In genomic region chr15:102278726-102279091, GRCm38 (mm10) we compare ENCODE assay signal across 8 mouse cellular contexts. TPM values are rescaled to one million over a fixed set of nuclear protein-coding genes. Genes with fewer than 3 reads are reported as not detected.
DNase-seq lines count a peak whose midpoint lies in the region; ATAC-seq and TF ChIP-seq lines count a peak whose summit lies in the region.

No protein-coding gene starts in this region.

- H3K4me2 ChIP-seq in limb, embryonic 14.5 days (replicated peaks; ENCODE audit: low read depth, low read length, severe bottlenecking), result peak overlapping the region; percentile 72
- peak overlapping the region; percentile 64 for H3K4me2 ChIP-seq in stomach, embryonic 16.5 days (ENCODE audit: low read depth, low read length)

- peaks cover 46% of the 10 kb centered on the region for H3K4me1 ChIP-seq in erythroblast, embryonic 14.5 days (ENCODE audit: control insufficient read depth)
- peaks cover 11% of the 10 kb centered on the region for H3K4me1 ChIP-seq in testis, adult 2 months (ENCODE audit: control insufficient read depth, insufficient read depth, low read length)
- H3K4me1 ChIP-seq in limb, embryonic 14.5 days (ENCODE audit: control insufficient read depth, insufficient read depth, low read length), result peaks cover 11% of the 10 kb centered on the region; the same call in 1 of the 2 replicates
- peaks cover 11% of the 10 kb centered on the region for H3K4me1 ChIP-seq in stomach, embryonic 16.5 days (ENCODE audit: control insufficient read depth, insufficient read depth, low read length)

- H3K4me3 ChIP-seq in erythroblast, embryonic 14.5 days (replicated peaks), result peak overlapping the region; percentile 82
- H3K4me3 ChIP-seq in testis, adult 2 months (ENCODE audit: control insufficient read depth, low read depth, low read length), result peak overlapping the region; percentile 91
- H3K4me3 ChIP-seq in limb, embryonic 14.5 days (replicated peaks; ENCODE audit: low read length), result peak overlapping the region; percentile 70
- peak overlapping the region; percentile 86 for H3K4me3 ChIP-seq in stomach, embryonic 16.5 days (replicated peaks; ENCODE audit: low read length)

- no peaks in the 10 kb centered on the region for H3K9me3 ChIP-seq in erythroblast, embryonic 14.5 days (ENCODE audit: control insufficient read depth, low read length)
- H3K9me3 ChIP-seq in limb, embryonic 14.5 days (ENCODE audit: control insufficient read depth, low read length), result no peaks in the 10 kb centered on the region
- H3K9me3 ChIP-seq in stomach, embryonic 16.5 days (replicated peaks; ENCODE audit: control insufficient read depth, low read length), result no peaks in the 10 kb centered on the region

- no peak for TF ChIP-seq POLR2A in testis, adult 2 months (IDR thresholded peaks at IDR 0.05; ENCODE audit: control insufficient read depth, low read depth, low read length)
- TF ChIP-seq POLR2A in limb, embryonic 14.5 days (IDR thresholded peaks at IDR 0.05; ENCODE audit: borderline replicate concordance, extremely low read depth, insufficient read depth, insufficient read length), result no peak

- no peak for DNase-seq in testis, postnatal 14 days (ENCODE audit: low spot score)
- no peak for DNase-seq in limb, embryonic 14.5 days (ENCODE audit: low spot score)
- DNase-seq in retina, embryonic 14.5 days (ENCODE audit: low spot score), result no peak
- no peak for DNase-seq in right cerebral cortex, adult 18-20 months

- H3K36me3 ChIP-seq in erythroblast, embryonic 14.5 days (ENCODE audit: control insufficient read depth), result peaks cover 24% of the 10 kb centered on the region
- no peaks in the 10 kb centered on the region for H3K36me3 ChIP-seq in testis, adult 2 months (ENCODE audit: control insufficient read depth, insufficient read depth, low read length)
- peaks cover 24% of the 10 kb centered on the region for H3K36me3 ChIP-seq in limb, embryonic 14.5 days (ENCODE audit: control insufficient read depth, insufficient read depth, low read length)
- no peaks in the 10 kb centered on the region for H3K36me3 ChIP-seq in stomach, embryonic 16.5 days (ENCODE audit: control insufficient read depth, insufficient read depth, low read length)

- peaks cover 3% of the 10 kb centered on the region for H3K27me3 ChIP-seq in erythroblast, embryonic 14.5 days (ENCODE audit: control insufficient read depth)
- no peaks in the 10 kb centered on the region for H3K27me3 ChIP-seq in testis, adult 2 months (ENCODE audit: control insufficient read depth, insufficient read depth, low read length)
- no peaks in the 10 kb centered on the region for H3K27me3 ChIP-seq in limb, embryonic 14.5 days (ENCODE audit: control insufficient read depth, insufficient read depth, low read length)
- no peaks in the 10 kb centered on the region for H3K27me3 ChIP-seq in stomach, embryonic 16.5 days (ENCODE audit: control insufficient read depth, insufficient read depth, low read length)

- H3K27ac ChIP-seq in testis, adult 2 months (ENCODE audit: control insufficient read depth, insufficient read depth, low read depth, low read length), result peak overlapping the region; percentile 62
- H3K27ac ChIP-seq in limb, embryonic 14.5 days (replicated peaks; ENCODE audit: low read depth, low read length), result peak overlapping the region; percentile 67
- peak overlapping the region; percentile 95 for H3K27ac ChIP-seq in stomach, embryonic 16.5 days (ENCODE audit: low read length)

- 31% methylated on average over 7 of the region's 7 CpGs for WGBS in limb, embryonic 14.5 days
- WGBS in stomach, embryonic 16.5 days, result 33% methylated on average over 7 of the region's 7 CpGs

- no peak for TF ChIP-seq CTCF in testis, adult 2 months (IDR thresholded peaks at IDR 0.05; ENCODE audit: control insufficient read depth, insufficient read depth, insufficient replicate concordance, low read depth, low read length)

- peak overlapping the region; percentile 70 for H3K9ac ChIP-seq in limb, embryonic 14.5 days (ENCODE audit: low read depth, low read length, severe bottlenecking)
- peak overlapping the region; percentile 93 for H3K9ac ChIP-seq in stomach, embryonic 16.5 days (ENCODE audit: low read length)

- ATAC-seq in erythroblast, adult 5-6 weeks (replicated peaks; ENCODE audit: low FRiP score, poor library complexity, severe bottlenecking), result no peak
- ATAC-seq in limb, embryonic 14.5 days (ENCODE audit: low FRiP score, low read depth), result no peak
- ATAC-seq in stomach, embryonic 16.5 days (ENCODE audit: insufficient read depth, low FRiP score), result no peak

RNA-seq across cellular contexts. Expression of gene Mfsd5, which starts 0.5 kb away (rescaled TPM):
- polyA plus RNA-seq in erythroblast, embryonic 14.5 days (2012), result 3.2 and 3.5 TPM in 2 replicates
- 5.9 and 15.6 TPM in 2 replicates for total RNA-seq in erythroblast, adult 5-6 weeks (2015; ENCODE audit: low replicate concordance)
- 2.5 and 10.7 TPM in 2 replicates for total RNA-seq in erythroblast, adult 5-6 weeks (2017; ENCODE audit: low replicate concordance)
- 12.1 and 14.3 TPM in 2 replicates for polyA plus RNA-seq in testis, adult 2 months (2012; rRNA removed)
- 55.6 and 76.8 TPM in 2 replicates for polyA plus RNA-seq in limb, embryonic 14.5 days (2012; rRNA removed)
- 77.7 and 82.1 TPM in 2 replicates for polyA plus RNA-seq in limb, embryonic 14.5 days (2014; fragmentation: Nextera tagmentation; extraction: Ambion mirVana)
- 71.5 and 83.5 TPM in 2 replicates for polyA plus RNA-seq in stomach, embryonic 16.5 days (2015; fragmentation: Nextera tagmentation; extraction: Ambion mirVana)

RNA-seq across cellular contexts. Expression of gene Gm9918, which starts 8.3 kb away (rescaled TPM):
- not detected in 2 replicates for polyA plus RNA-seq in erythroblast, embryonic 14.5 days (2012)
- not detected in 2 replicates for total RNA-seq in erythroblast, adult 5-6 weeks (2015; ENCODE audit: low replicate concordance)
- not detected in 2 replicates for total RNA-seq in erythroblast, adult 5-6 weeks (2017; ENCODE audit: low replicate concordance)
- 0.08 and 0.10 TPM in 2 replicates for polyA plus RNA-seq in testis, adult 2 months (2012; rRNA removed)
- 3.1 and 3.8 TPM in 2 replicates for polyA plus RNA-seq in limb, embryonic 14.5 days (2012; rRNA removed)
- polyA plus RNA-seq in limb, embryonic 14.5 days (2014; fragmentation: Nextera tagmentation; extraction: Ambion mirVana), result 0.93 and 1.0 TPM in 2 replicates
- 0.16 and 0.28 TPM in 2 replicates for polyA plus RNA-seq in stomach, embryonic 16.5 days (2015; fragmentation: Nextera tagmentation; extraction: Ambion mirVana)

RNA-seq across cellular contexts. Expression of gene Espl1, which starts 17.4 kb away (rescaled TPM):
- 12.0 and 15.2 TPM in 2 replicates for polyA plus RNA-seq in erythroblast, embryonic 14.5 days (2012)
- 4.8 and 10.9 TPM in 2 replicates for total RNA-seq in erythroblast, adult 5-6 weeks (2015; ENCODE audit: low replicate concordance)
- 29.3 and 37.1 TPM in 2 replicates for total RNA-seq in erythroblast, adult 5-6 weeks (2017; ENCODE audit: low replicate concordance)
- polyA plus RNA-seq in testis, adult 2 months (2012; rRNA removed), result 41.4 and 45.3 TPM in 2 replicates
- 37.2 and 40.0 TPM in 2 replicates for polyA plus RNA-seq in limb, embryonic 14.5 days (2012; rRNA removed)
- polyA plus RNA-seq in limb, embryonic 14.5 days (2014; fragmentation: Nextera tagmentation; extraction: Ambion mirVana), result 27.2 and 27.3 TPM in 2 replicates
- 17.9 and 21.9 TPM in 2 replicates for polyA plus RNA-seq in stomach, embryonic 16.5 days (2015; fragmentation: Nextera tagmentation; extraction: Ambion mirVana)

RNA-seq across cellular contexts. Expression of gene Rarg, which starts 21.4 kb away (rescaled TPM):
- 0.09 TPM in 2 replicates for polyA plus RNA-seq in erythroblast, embryonic 14.5 days (2012)
- 0.84 and 1.5 TPM in 2 replicates for total RNA-seq in erythroblast, adult 5-6 weeks (2015; ENCODE audit: low replicate concordance)
- total RNA-seq in erythroblast, adult 5-6 weeks (2017; ENCODE audit: low replicate concordance), result 0.84 and 5.2 TPM in 2 replicates
- 2.6 and 3.9 TPM in 2 replicates for polyA plus RNA-seq in testis, adult 2 months (2012; rRNA removed)
- 135 and 175 TPM in 2 replicates for polyA plus RNA-seq in limb, embryonic 14.5 days (2012; rRNA removed)
- polyA plus RNA-seq in limb, embryonic 14.5 days (2014; fragmentation: Nextera tagmentation; extraction: Ambion mirVana), result 115 and 140 TPM in 2 replicates
- polyA plus RNA-seq in stomach, embryonic 16.5 days (2015; fragmentation: Nextera tagmentation; extraction: Ambion mirVana), result 41.2 and 48.6 TPM in 2 replicates

RNA-seq across cellular contexts. Expression of gene Itgb7, which starts 47.0 kb away (rescaled TPM):
- 1.4 and 2.1 TPM in 2 replicates for polyA plus RNA-seq in erythroblast, embryonic 14.5 days (2012)
- 36.8 and 55.3 TPM in 2 replicates for total RNA-seq in erythroblast, adult 5-6 weeks (2015; ENCODE audit: low replicate concordance)
- 31.0 and 35.5 TPM in 2 replicates for total RNA-seq in erythroblast, adult 5-6 weeks (2017; ENCODE audit: low replicate concordance)
- polyA plus RNA-seq in testis, adult 2 months (2012; rRNA removed), result 0.17 and 0.23 TPM in 2 replicates
- polyA plus RNA-seq in limb, embryonic 14.5 days (2012; rRNA removed), result 2.7 and 3.0 TPM in 2 replicates
- 4.2 and 6.5 TPM in 2 replicates for polyA plus RNA-seq in limb, embryonic 14.5 days (2014; fragmentation: Nextera tagmentation; extraction: Ambion mirVana)
- polyA plus RNA-seq in stomach, embryonic 16.5 days (2015; fragmentation: Nextera tagmentation; extraction: Ambion mirVana), result 5.6 and 6.3 TPM in 2 replicates
